Mouse (Mus musculus): Measurements from ENCODE around the gene Pnpla8. TPM values are rescaled to one million over a fixed set of nuclear protein-coding genes. Genes with fewer than 3 reads are reported as not detected.

Gene Pnpla8
- polyA plus RNA-seq, 1 experiment from 2014 or later: 25.7 TPM

GRCm38 (mm10) chr12:44281534-44281933, 60.4 kb downstream of the Pnpla8 start:
- WGBS (ENCODE audit: insufficient replicate concordance): 64% methylated on average over 3 of the region's 3 CpGs

GRCm38 (mm10) chr12:44283378-44283777, 62.2 kb downstream of the Pnpla8 start:
- peaks cover 13% of the 10 kb centered on the region for H3K36me3 ChIP-seq
- no peak overlapping the region for H3K4me3 ChIP-seq
- no peak for ATAC-seq
- 33% methylated on average over 9 of the region's 9 CpGs for WGBS (ENCODE audit: insufficient replicate concordance)
- no peaks in the 10 kb centered on the region for H3K27me3 ChIP-seq (replicated peaks)
- no peak overlapping the region for H3K9ac ChIP-seq
- no peaks in the 10 kb centered on the region for H3K9me3 ChIP-seq (replicated peaks)
- H3K4me2 ChIP-seq: no peak overlapping the region
- H3K27ac ChIP-seq: peak overlapping the region; percentile 36; the same call in 1 of the 2 replicates
- no peaks in the 10 kb centered on the region for H3K4me1 ChIP-seq

More at GRCm38 (mm10) chr12:44281534-44281933, 60.4 kb downstream of the Pnpla8 start:
- no peak overlapping the region for H3K27ac ChIP-seq
- no peak overlapping the region for H3K4me2 ChIP-seq
- H3K9ac ChIP-seq: no peak overlapping the region
- ATAC-seq: no peak
- H3K9me3 ChIP-seq (replicated peaks): no peaks in the 10 kb centered on the region
- H3K27me3 ChIP-seq (replicated peaks): no peaks in the 10 kb centered on the region
- H3K4me3 ChIP-seq: no peak overlapping the region
- no peaks in the 10 kb centered on the region for H3K4me1 ChIP-seq
- H3K36me3 ChIP-seq: peaks cover 9% of the 10 kb centered on the region

- peaks cover 19% of the 10 kb centered on the region for H3K36me3 ChIP-seq
- H3K27me3 ChIP-seq (replicated peaks): no peaks in the 10 kb centered on the region
- no peak overlapping the region for H3K27ac ChIP-seq
- no peak overlapping the region for H3K4me2 ChIP-seq
- ATAC-seq: no peak
- no peaks in the 10 kb centered on the region for H3K9me3 ChIP-seq (replicated peaks)
- no peaks in the 10 kb centered on the region for H3K4me1 ChIP-seq
- H3K4me3 ChIP-seq: no peak overlapping the region
- 93% methylated on average over 8 of the region's 8 CpGs for WGBS (ENCODE audit: insufficient replicate concordance)
- H3K9ac ChIP-seq: no peak overlapping the region
Measured at GRCm38 (mm10) chr12:44286992-44287391, 65.8 kb downstream of the Pnpla8 start.

- Histone ChIP-seq H3K27me3 (replicated peaks) (no peaks in the 10 kb centered on the region), H3K36me3 (peaks cover 15% of the 10 kb centered on the region), H3K27ac (no peak overlapping the region), H3K9me3 (replicated peaks) (no peaks in the 10 kb centered on the region), H3K4me1 (no peaks in the 10 kb centered on the region), H3K9ac (no peak overlapping the region), H3K4me2 (no peak overlapping the region), H3K4me3 (no peak overlapping the region)
- no peak for ATAC-seq
Measured at GRCm38 (mm10) chr12:44292281-44292680, 71.1 kb downstream of the Pnpla8 start.

DNA sequence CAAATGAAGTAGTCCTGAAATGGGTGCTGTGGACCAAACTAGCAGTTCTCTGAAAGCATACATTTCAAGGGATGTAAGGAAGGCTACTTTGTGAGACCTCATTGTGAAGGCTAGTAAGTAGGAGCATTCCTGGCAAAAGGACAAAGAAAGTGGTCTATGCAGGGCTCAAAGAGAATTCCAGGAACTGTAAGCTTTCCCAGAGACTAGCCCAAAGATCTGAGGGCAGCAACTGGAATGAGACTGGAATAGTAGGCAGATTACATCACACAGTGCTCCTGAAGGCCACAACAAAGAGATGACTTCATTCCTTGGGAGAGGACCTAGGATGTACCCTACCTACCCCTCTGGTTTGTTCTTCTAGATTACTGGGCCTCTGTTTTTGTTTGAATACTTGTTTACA, 79.6 kb downstream of the Pnpla8 start:
- Histone ChIP-seq H3K27ac (no peak overlapping the region), H3K27me3 (replicated peaks) (no peaks in the 10 kb centered on the region), H3K4me3 (no peak overlapping the region), H3K9ac (no peak overlapping the region), H3K9me3 (replicated peaks) (no peaks in the 10 kb centered on the region), H3K4me1 (no peaks in the 10 kb centered on the region), H3K36me3 (peaks cover 19% of the 10 kb centered on the region), H3K4me2 (no peak overlapping the region)
- ATAC-seq: no peak

GRCm38 (mm10) chr12:44304012-44304411, 82.8 kb downstream of the Pnpla8 start:
- H3K4me3 ChIP-seq: no peak overlapping the region
- H3K9ac ChIP-seq: no peak overlapping the region
- H3K27ac ChIP-seq: no peak overlapping the region
- peaks cover 25% of the 10 kb centered on the region for H3K36me3 ChIP-seq
- H3K27me3 ChIP-seq (replicated peaks): no peaks in the 10 kb centered on the region
- H3K9me3 ChIP-seq (replicated peaks): no peaks in the 10 kb centered on the region
- H3K4me2 ChIP-seq: no peak overlapping the region
- H3K4me1 ChIP-seq: no peaks in the 10 kb centered on the region
- no peak for ATAC-seq
- 73% methylated on average over 1 of the region's 1 CpGs for WGBS (ENCODE audit: insufficient replicate concordance)

- H3K4me2 ChIP-seq: no peak overlapping the region
- no peak overlapping the region for H3K4me3 ChIP-seq
- H3K27ac ChIP-seq: no peak overlapping the region
- peaks cover 26% of the 10 kb centered on the region for H3K36me3 ChIP-seq
- no peaks in the 10 kb centered on the region for H3K4me1 ChIP-seq
- H3K9ac ChIP-seq: no peak overlapping the region
- no peaks in the 10 kb centered on the region for H3K27me3 ChIP-seq (replicated peaks)
- H3K9me3 ChIP-seq (replicated peaks): no peaks in the 10 kb centered on the region
- no peak for ATAC-seq
- WGBS (ENCODE audit: insufficient replicate concordance): 80% methylated on average over 5 of the region's 5 CpGs
Measured at GRCm38 (mm10) chr12:44304869-44305268, 83.7 kb downstream of the Pnpla8 start.

GRCm38 (mm10) chr12:44308221-44308620, 87.1 kb downstream of the Pnpla8 start:
- Histone ChIP-seq H3K27ac (no peak overlapping the region), H3K9me3 (replicated peaks) (no peaks in the 10 kb centered on the region), H3K4me1 (no peaks in the 10 kb centered on the region), H3K27me3 (replicated peaks) (no peaks in the 10 kb centered on the region), H3K9ac (no peak overlapping the region), H3K36me3 (peaks cover 33% of the 10 kb centered on the region), H3K4me3 (no peak overlapping the region), H3K4me2 (no peak overlapping the region)
- WGBS (ENCODE audit: insufficient replicate concordance): 77% methylated on average over 3 of the region's 3 CpGs
- ATAC-seq: no peak

DNA sequence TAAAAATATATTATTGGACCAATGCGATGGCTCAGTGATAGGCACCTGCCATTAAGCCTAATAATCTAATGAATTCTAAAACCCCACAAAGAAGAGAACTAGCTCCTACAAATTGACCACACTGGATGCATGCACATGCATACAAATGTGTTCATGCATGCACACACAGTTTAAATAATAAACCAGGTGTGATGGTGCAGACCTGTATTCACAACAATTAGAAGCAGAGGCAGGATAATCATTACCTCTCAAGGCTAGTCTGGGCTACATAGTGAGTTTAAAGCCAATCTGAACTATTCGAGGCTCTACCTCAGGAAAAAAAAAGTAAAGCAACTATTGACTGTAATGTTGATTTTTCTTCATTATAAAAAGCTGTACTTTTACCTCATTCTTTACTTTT, 94.0 kb downstream of the Pnpla8 start:
- H3K4me3 ChIP-seq: no peak overlapping the region
- H3K4me2 ChIP-seq: no peak overlapping the region
- H3K9ac ChIP-seq: no peak overlapping the region
- H3K4me1 ChIP-seq: no peaks in the 10 kb centered on the region
- 71% methylated on average over 2 of the region's 2 CpGs for WGBS (ENCODE audit: insufficient replicate concordance)
- H3K27ac ChIP-seq: no peak overlapping the region
- no peaks in the 10 kb centered on the region for H3K9me3 ChIP-seq (replicated peaks)
- peaks cover 12% of the 10 kb centered on the region for H3K36me3 ChIP-seq
- ATAC-seq: no peak
- no peaks in the 10 kb centered on the region for H3K27me3 ChIP-seq (replicated peaks)

DNA sequence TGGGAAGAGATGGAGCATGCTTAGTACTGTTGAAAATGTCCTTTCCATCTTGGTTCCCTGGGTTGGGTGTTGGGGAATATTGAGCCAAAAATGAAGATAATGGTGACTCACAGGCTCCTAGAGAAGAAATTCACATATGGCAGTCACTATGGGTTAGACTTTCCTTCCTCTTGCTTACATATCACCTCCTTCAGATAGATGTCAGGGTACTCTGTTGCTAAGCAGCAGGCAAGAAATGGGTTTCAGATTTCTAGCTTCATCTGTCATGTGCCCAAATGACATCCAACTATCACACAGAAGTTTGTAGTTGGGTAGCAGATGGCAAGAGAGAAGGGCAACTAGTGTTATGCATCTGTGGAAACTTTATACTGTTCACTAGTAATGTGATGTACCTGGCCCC, 103.9 kb downstream of the Pnpla8 start:
- H3K9me3 ChIP-seq (replicated peaks): no peaks in the 10 kb centered on the region
- peaks cover 5% of the 10 kb centered on the region; the same call in 1 of the 2 replicates for H3K4me1 ChIP-seq
- ATAC-seq: no peak
- H3K27ac ChIP-seq: no peak overlapping the region
- no peak overlapping the region for H3K4me2 ChIP-seq
- no peak overlapping the region for H3K9ac ChIP-seq
- H3K36me3 ChIP-seq: no peaks in the 10 kb centered on the region
- peaks cover 30% of the 10 kb centered on the region for H3K27me3 ChIP-seq (replicated peaks)
- H3K4me3 ChIP-seq: no peak overlapping the region

DNA sequence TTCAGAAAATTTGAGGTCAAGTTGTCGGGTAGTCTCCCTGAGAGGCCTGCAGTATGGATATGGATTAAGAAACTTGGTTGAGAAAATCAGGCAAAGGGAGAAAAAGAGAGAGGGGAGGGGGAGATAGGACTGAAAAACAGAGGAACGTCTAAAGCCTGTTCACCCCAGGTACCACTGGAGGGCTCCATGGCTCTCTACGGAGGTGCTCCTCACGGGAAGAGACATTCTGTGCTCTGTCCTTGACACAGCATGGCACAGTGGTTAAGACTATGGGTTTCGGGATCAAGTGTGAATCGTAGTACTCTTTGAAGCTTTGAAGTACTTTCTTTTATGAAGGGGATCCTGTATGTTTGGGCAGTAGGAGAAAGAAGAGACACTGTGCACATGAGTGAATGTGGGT, 106.3 kb downstream of the Pnpla8 start:
- no peak for ATAC-seq
- Histone ChIP-seq H3K36me3 (no peaks in the 10 kb centered on the region), H3K4me2 (no peak overlapping the region), H3K27me3 (replicated peaks) (peaks cover 51% of the 10 kb centered on the region), H3K4me3 (no peak overlapping the region), H3K4me1 (peaks cover 5% of the 10 kb centered on the region; the same call in 1 of the 2 replicates), H3K9ac (no peak overlapping the region), H3K27ac (no peak overlapping the region), H3K9me3 (replicated peaks) (no peaks in the 10 kb centered on the region)
- 31% methylated on average over 6 of the region's 6 CpGs for WGBS (ENCODE audit: insufficient replicate concordance)

- peak within 1 kb of the TSS; percentile 72 for H3K4me2 ChIP-seq
- ATAC-seq: peak; percentile 45
- H3K27me3 ChIP-seq (replicated peaks): peaks cover 51% of the 10 kb centered on the region
- H3K9me3 ChIP-seq (replicated peaks): no peaks in the 10 kb centered on the region
- no peak within 1 kb of the TSS for H3K27ac ChIP-seq
- H3K4me3 ChIP-seq: peak within 1 kb of the TSS; percentile 52
- no peaks in the 10 kb centered on the region for H3K36me3 ChIP-seq
- 3% methylated on average over 61 of the region's 74 CpGs for WGBS (ENCODE audit: insufficient replicate concordance)
- peaks cover 5% of the 10 kb centered on the region; the same call in 1 of the 2 replicates for H3K4me1 ChIP-seq
- H3K9ac ChIP-seq: no peak within 1 kb of the TSS
Measured at GRCm38 (mm10) chr12:44328381-44329315, 107.5 kb downstream of the Pnpla8 start, which contains the start of gene Nrcam. TSS of gene Nrcam (plus strand) at chr12:44328885.

Data from liver, embryonic 12.5 days (tissue).